8 mouse cellular contexts compared by ENCODE assay signal in the genomic region with DNA sequence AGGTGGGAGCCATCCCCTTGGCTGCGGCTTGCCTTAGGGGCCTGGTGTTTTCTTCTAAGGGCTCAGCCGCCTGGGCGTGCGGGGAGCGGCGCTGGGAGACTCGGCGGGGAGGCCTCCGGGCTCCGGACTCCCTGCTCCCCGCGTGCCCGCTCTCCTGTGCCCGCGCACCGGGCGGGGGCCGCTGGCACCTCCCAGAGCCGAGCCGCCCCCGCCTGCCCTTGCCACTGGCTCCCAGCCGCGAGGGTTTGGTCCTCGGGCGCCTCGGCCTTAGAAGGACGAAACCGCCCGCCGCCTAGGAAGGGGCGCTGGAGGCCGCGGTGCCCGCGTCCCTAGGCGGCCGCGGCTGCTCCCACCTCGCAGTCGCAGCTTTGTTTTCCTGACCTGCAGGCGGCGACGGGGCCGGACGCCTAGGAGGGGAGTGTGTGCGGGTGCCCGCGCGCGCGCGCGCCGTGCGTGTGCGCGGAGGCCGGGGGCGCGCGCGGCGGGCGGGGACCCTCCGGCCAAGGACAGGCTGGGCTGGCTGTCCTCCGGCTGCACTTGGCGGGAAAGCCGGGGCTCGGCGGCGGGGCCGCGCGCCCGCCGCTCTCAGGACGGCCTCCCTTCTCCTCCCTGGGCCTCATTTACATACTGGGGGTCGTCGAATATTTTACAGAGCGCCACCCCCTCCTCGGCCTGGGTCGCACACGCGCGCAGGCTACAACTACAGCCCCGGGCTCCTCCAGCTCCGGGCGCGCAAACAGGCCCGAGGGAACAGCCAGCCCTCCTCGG.
A peak's percentile ranks its signal among the peaks of the same experiment; 100 is the strongest.
DNase-seq lines count a peak whose midpoint lies in the region; ATAC-seq and TF ChIP-seq lines count a peak whose summit lies in the region.

No protein-coding gene starts in this region.

- H3K9me3 ChIP-seq in liver, postnatal 0 days (ENCODE audit: low read length): no peaks in the 10 kb centered on the region

- ATAC-seq in frontal cortex, adult (ENCODE audit: low TSS enrichment): peak; percentile 44
- peak; percentile 55 for ATAC-seq in liver, postnatal 0 days

- peak overlapping the region; percentile 86 for H3K4me2 ChIP-seq in liver, postnatal 0 days (ENCODE audit: low read depth, low read length)

- H3K27ac ChIP-seq in thymus, adult 2 months (ENCODE audit: control insufficient read depth, insufficient read depth, low read length): no peak overlapping the region
- no peak overlapping the region for H3K27ac ChIP-seq in liver, postnatal 0 days (ENCODE audit: low read depth)

- no peaks in the 10 kb centered on the region for H3K36me3 ChIP-seq in thymus, adult 2 months (ENCODE audit: control insufficient read depth, insufficient read depth, low read length)
- no peaks in the 10 kb centered on the region for H3K36me3 ChIP-seq in liver, postnatal 0 days (replicated peaks; ENCODE audit: insufficient read depth, low read length)

- H3K9ac ChIP-seq in liver, postnatal 0 days (replicated peaks): no peak overlapping the region

- no peak for TF ChIP-seq EP300 in liver, postnatal 0 days (IDR thresholded peaks at IDR 0.05; ENCODE audit: low read depth)

- H3K27me3 ChIP-seq in thymus, adult 2 months (ENCODE audit: control insufficient read depth, insufficient read depth, low read length): peaks cover 17% of the 10 kb centered on the region; the same call in 1 of the 2 replicates
- H3K27me3 ChIP-seq in liver, postnatal 0 days (ENCODE audit: insufficient read depth, low read length): peaks cover 92% of the 10 kb centered on the region

- WGBS in thymus, adult 2 months: 1% methylated on average over 91 of the region's 91 CpGs
- 2% methylated on average over 51 of the region's 91 CpGs for WGBS in liver, postnatal 0 days (ENCODE audit: insufficient replicate concordance)

- peaks cover 6% of the 10 kb centered on the region; the same call in 1 of the 2 replicates for H3K4me1 ChIP-seq in thymus, adult 2 months (replicated peaks; ENCODE audit: control insufficient read depth, insufficient read depth, low read length)
- H3K4me1 ChIP-seq in liver, postnatal 0 days (ENCODE audit: insufficient read depth): peaks cover 16% of the 10 kb centered on the region; the same call in 1 of the 2 replicates

- TF ChIP-seq POLR2A in thymus, adult 2 months (IDR thresholded peaks at IDR 0.05; ENCODE audit: control insufficient read depth, extremely low read depth, insufficient read depth, low read length, poor library complexity): no peak

- TF ChIP-seq CTCF in thymus, adult 2 months (IDR thresholded peaks at IDR 0.05; ENCODE audit: borderline replicate concordance, control insufficient read depth, extremely low read depth, insufficient read depth, low read length, poor library complexity): no peak
- no peak for TF ChIP-seq CTCF in liver, postnatal 0 days (IDR thresholded peaks at IDR 0.05; ENCODE audit: low read depth)

- H3K4me3 ChIP-seq in thymus, adult 2 months (ENCODE audit: control insufficient read depth, insufficient read depth, low read length): peak overlapping the region; percentile 20
- peak overlapping the region; percentile 55 for H3K4me3 ChIP-seq in liver, postnatal 0 days (ENCODE audit: low read depth, low read length)

- no peak for DNase-seq in thymus, adult 2 months
- DNase-seq in thymus, postnatal 10 days (ENCODE audit: low spot score in 2 of 2): no peak
- DNase-seq in cerebellum, adult 8-10 months: peak; percentile 91
- DNase-seq in kidney, postnatal 14 days: peak; percentile 75
- peak; percentile 27 for DNase-seq in liver, postnatal 0 days
- DNase-seq in right cerebral cortex, adult 2 months (ENCODE audit: low spot score in 2 of 2): peak; percentile 73 to 82
- DNase-seq in adipocyte (ENCODE audit: low spot score): no peak

Comparison
In these comparisons a context has a peak if more than half of its experiments do, and no peak if none do; other contexts are left out.
1. DNase-seq: peak in cerebellum, adult 8-10 months (single experiment), kidney, postnatal 14 days (single experiment), liver, postnatal 0 days (single experiment) and right cerebral cortex, adult 2 months (2 of 2); none in thymus, adult 2 months (single experiment), thymus, postnatal 10 days (0 of 2) and adipocyte (single experiment).